Mouse (Mus musculus): ENCODE results near the gene Akap11.

GRCm38 (mm10) chr14:78533701-78534100, 2.9 kb downstream of the Akap11 start:
- TF ChIP-seq SMC3 (IDR thresholded peaks at IDR 0.05; ENCODE audit: low read depth, low read length) (no peak), KAT2A (IDR thresholded peaks at IDR 0.05; ENCODE audit: insufficient replicate concordance, low read length) (no peak), CTCF (conservative IDR thresholded peaks at IDR 0.05 in 1 of 2, IDR thresholded peaks at IDR 0.05 in 1 of 2; ENCODE audit: low read depth in 2 of 2, low read length in 2 of 2) (no peak), JUND (conservative IDR thresholded peaks at IDR 0.05; ENCODE audit: low read depth, low read length) (no peak), CHD2 (IDR thresholded peaks at IDR 0.05; ENCODE audit: low read length) (no peak), E2F4 (IDR thresholded peaks at IDR 0.05; ENCODE audit: insufficient replicate concordance, low read depth, low read length) (no peak), TCF12 (IDR thresholded peaks at IDR 0.05; ENCODE audit: low read depth, low read length) (no peak), MYC (IDR thresholded peaks at IDR 0.05; ENCODE audit: low read depth, low read length) (no peak), POLR2A (IDR thresholded peaks at IDR 0.05; ENCODE audit: low read depth, low read length) (no peak), BHLHE40 (IDR thresholded peaks at IDR 0.05; ENCODE audit: low read depth, low read length) (no peak), MAZ (IDR thresholded peaks at IDR 0.05; ENCODE audit: low read depth, low read length) (no peak), EP300 (IDR thresholded peaks at IDR 0.05; ENCODE audit: low read length) (no peak), MAFK (IDR thresholded peaks at IDR 0.05; ENCODE audit: insufficient replicate concordance, low read length) (no peak), MAX (IDR thresholded peaks at IDR 0.05; ENCODE audit: low read length) (no peak)
